8 mouse cellular contexts compared by ENCODE assay signal in the genomic region with DNA sequence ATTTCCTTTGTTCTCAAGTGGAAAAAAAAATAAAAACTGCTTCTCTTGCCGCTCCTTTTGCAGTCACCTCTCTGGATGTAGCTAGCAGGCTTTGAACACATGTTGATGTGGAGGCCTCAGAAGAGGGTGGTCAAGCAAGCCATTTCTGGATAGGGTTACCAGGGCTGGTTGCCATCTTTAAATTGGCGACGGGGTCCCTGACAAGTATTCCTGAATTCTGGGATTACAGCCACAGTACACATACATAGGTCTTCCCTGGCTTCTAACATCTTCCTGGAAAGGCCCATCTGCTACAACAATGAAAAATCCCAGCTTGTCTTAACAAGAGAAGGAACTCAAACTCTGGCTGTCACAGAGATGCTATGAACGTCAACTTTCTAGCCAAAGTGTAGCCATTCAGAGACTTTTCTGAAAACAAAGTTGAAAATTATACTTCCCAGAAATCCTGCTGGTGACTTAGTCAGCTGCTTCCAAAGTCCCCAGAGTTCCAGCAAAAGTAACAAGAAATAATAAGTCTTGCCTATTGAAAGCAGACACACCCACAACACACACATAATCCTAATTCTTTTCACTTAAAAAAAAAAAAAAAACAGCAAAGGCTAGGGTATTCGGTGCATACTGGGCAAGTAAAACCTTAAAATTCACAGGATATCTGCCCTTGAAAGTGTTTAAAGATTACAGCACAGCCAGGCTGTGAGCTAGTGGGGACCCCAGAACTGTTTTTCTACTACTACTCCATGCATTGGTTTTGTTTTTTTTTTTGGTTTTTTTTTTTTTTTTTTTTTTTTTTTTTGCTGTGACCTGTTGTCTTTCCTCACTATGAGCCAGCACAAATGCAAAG.
DNase-seq lines count a peak whose midpoint lies in the region; ATAC-seq lines count a peak whose summit lies in the region.

No protein-coding gene starts in this region.

- H3K4me3 ChIP-seq in kidney, embryonic 16.5 days (ENCODE audit: low read length), result no peak overlapping the region
- H3K4me3 ChIP-seq in heart, embryonic 15.5 days, result peak overlapping the region; percentile 5; the same call in 1 of the 2 replicates
- H3K4me3 ChIP-seq in limb, embryonic 15.5 days, result no peak overlapping the region

- no peaks in the 10 kb centered on the region for H3K9me3 ChIP-seq in kidney, embryonic 16.5 days (ENCODE audit: low read length)
- H3K9me3 ChIP-seq in heart, embryonic 15.5 days (replicated peaks), result no peaks in the 10 kb centered on the region
- H3K9me3 ChIP-seq in limb, embryonic 15.5 days, result no peaks in the 10 kb centered on the region

- WGBS in kidney, embryonic 16.5 days, result 31% methylated on average over 5 of the region's 5 CpGs
- WGBS in heart, embryonic 15.5 days, result 48% methylated on average over 5 of the region's 5 CpGs
- WGBS in limb, embryonic 15.5 days, result 27% methylated on average over 5 of the region's 5 CpGs

- H3K4me2 ChIP-seq in kidney, embryonic 16.5 days (replicated peaks; ENCODE audit: low read depth, low read length), result no peak overlapping the region
- H3K4me2 ChIP-seq in heart, embryonic 15.5 days, result peak overlapping the region; percentile 95
- no peak overlapping the region for H3K4me2 ChIP-seq in limb, embryonic 15.5 days

- H3K4me1 ChIP-seq in kidney, embryonic 16.5 days (ENCODE audit: insufficient read depth, low read length), result peaks cover 47% of the 10 kb centered on the region
- H3K4me1 ChIP-seq in heart, embryonic 15.5 days (replicated peaks), result peaks cover 54% of the 10 kb centered on the region
- peaks cover 35% of the 10 kb centered on the region for H3K4me1 ChIP-seq in limb, embryonic 15.5 days

- no peak for DNase-seq in kidney, postnatal 10 days
- peak; percentile 45 for DNase-seq in adipocyte (ENCODE audit: low spot score)
- DNase-seq in thymus, postnatal 4 days, result no peak
- no peak for DNase-seq in frontal cortex, postnatal 36 days (ENCODE audit: low spot score in 2 of 2)
- no peak for DNase-seq in T-cell, adult 2 months (ENCODE audit: low spot score)

- no peak for ATAC-seq in kidney, embryonic 16.5 days (ENCODE audit: low FRiP score, low TSS enrichment)
- ATAC-seq in heart, embryonic 15.5 days (replicated peaks; ENCODE audit: insufficient number of reproducible peaks, insufficient read depth, low FRiP score, low read depth), result no peak
- ATAC-seq in limb, embryonic 15.5 days (ENCODE audit: insufficient number of reproducible peaks, low FRiP score, low TSS enrichment, low read depth), result no peak

- peak overlapping the region; percentile 95 for H3K27ac ChIP-seq in kidney, embryonic 16.5 days (ENCODE audit: low read length)
- peak overlapping the region; percentile 92 for H3K27ac ChIP-seq in heart, embryonic 15.5 days
- peak overlapping the region; percentile 65; the same call in 1 of the 2 replicates for H3K27ac ChIP-seq in limb, embryonic 15.5 days

- H3K9ac ChIP-seq in kidney, embryonic 16.5 days (replicated peaks; ENCODE audit: low read length), result no peak overlapping the region
- no peak overlapping the region for H3K9ac ChIP-seq in heart, embryonic 15.5 days
- H3K9ac ChIP-seq in limb, embryonic 15.5 days, result no peak overlapping the region

- peaks cover 8% of the 10 kb centered on the region; the same call in 1 of the 2 replicates for H3K36me3 ChIP-seq in kidney, embryonic 16.5 days (ENCODE audit: insufficient read depth, low read length)
- H3K36me3 ChIP-seq in heart, embryonic 15.5 days, result no peaks in the 10 kb centered on the region
- H3K36me3 ChIP-seq in limb, embryonic 15.5 days, result no peaks in the 10 kb centered on the region

- H3K27me3 ChIP-seq in kidney, embryonic 16.5 days (ENCODE audit: insufficient read depth, low read length), result no peaks in the 10 kb centered on the region
- H3K27me3 ChIP-seq in heart, embryonic 15.5 days, result no peaks in the 10 kb centered on the region
- H3K27me3 ChIP-seq in limb, embryonic 15.5 days, result no peaks in the 10 kb centered on the region
